Mouse (Mus musculus) embryonic stem cell, embryonic (primary cell): ENCODE measurements at regions not wholly inside any gene's neighbourhood (a gene's known extent, or its start where the extent isn't known, plus 50 kb on each side); places are given as distances from the start of the nearest gene placed in this dataset.

Source experiments
- CTCF ChIA-PET, 4 experiments: fragments of 300-600 bp in 2 of 4; fragments of 350-600 bp in 2 of 4; sonication (Branson Sonifier 250); formaldehyde crosslinking; loops; one replicate each; lab custom pipeline; 2022; ENCODE audit warnings: inconsistent platforms in 2 of 4; lab: Charles Lee
- POLR2A ChIA-PET, 4 experiments: fragments of 300-600 bp in 2 of 4; fragments of 350-600 bp in 2 of 4; sonication (Branson Sonifier 250); formaldehyde crosslinking; loops; one replicate each; lab custom pipeline; 2022; ENCODE audit warnings: antibody characterized with exemption in 4 of 4, inconsistent platforms in 1 of 4; lab: Charles Lee

DNA sequence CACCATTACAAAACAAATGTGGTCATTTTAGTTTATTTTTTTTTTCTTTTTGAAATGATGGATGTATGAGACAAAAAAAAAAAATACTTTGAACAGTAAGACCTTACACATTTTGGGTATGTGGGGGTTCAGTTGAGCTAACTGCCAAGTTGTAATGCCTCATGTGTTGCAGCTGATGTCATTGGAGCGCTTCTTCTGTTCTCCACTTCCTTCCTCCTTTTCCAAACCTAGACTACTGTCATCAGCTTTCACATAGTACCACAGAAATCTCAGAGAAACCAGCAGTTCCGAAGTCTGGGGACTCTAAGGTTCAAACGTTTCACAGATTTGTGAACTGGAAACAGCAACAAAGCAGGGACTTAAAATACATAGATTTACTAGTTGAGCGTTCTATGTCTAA is 270.7 kb downstream of the Usp25 start:
- ChIA-PET POLR2A (interaction anchor here in 1 of 4 experiments (0.7 kb wide), 1 partner anchor 16 kb away, joined by 3 read pairs; no protein-coding TSS in a partner anchor), CTCF (no interaction called here)

DNA sequence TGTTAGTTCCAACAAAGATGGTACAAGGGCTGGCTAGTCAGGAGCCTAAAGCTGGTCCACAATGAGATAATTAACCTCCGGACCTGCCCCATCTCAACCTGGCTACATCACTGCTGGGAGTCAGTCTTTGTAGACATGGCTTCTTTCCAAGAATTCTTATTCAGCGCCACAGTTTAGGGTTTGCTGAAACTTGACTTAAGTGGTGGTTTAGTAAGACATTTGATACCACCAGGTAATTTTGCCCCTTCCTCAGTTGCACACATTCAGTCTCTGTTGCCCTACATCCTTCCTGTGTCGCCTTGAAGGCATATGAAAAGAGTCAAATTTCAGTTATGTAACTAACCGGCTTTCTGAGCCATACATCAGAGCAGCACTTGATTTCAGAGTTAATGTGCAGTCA is 266.4 kb downstream of the Usp25 start:
- ChIA-PET CTCF (no interaction called here), POLR2A (interaction anchor here in 1 of 4 experiments (0.7 kb wide), 1 partner anchor 76 kb away, joined by 3 read pairs; no protein-coding TSS in a partner anchor)

DNA sequence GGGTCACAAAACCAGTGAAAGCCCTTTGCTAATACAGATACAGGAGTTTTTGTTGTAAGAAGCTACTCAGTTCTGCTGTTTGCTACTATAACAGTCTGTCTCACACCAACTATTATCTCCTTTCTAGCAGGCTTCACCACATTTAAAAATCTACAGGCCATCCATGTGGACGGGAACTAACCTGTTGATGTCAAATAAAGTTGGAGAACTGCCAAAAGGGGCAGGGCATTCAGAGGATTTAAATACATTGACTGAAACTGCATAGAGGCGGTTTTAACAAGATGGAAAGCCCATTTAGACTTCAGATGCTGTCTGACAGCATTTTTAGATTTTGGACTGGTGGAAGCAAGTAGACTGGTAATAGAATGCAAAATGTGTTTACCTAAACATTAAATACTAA is 266.0 kb downstream of the Usp25 start:
- POLR2A ChIA-PET, result interaction anchor here in 1 of 4 experiments (0.7 kb wide), 1 partner anchor 75 kb away, joined by 3 read pairs; no protein-coding TSS in a partner anchor
- CTCF ChIA-PET, result no interaction called here

DNA sequence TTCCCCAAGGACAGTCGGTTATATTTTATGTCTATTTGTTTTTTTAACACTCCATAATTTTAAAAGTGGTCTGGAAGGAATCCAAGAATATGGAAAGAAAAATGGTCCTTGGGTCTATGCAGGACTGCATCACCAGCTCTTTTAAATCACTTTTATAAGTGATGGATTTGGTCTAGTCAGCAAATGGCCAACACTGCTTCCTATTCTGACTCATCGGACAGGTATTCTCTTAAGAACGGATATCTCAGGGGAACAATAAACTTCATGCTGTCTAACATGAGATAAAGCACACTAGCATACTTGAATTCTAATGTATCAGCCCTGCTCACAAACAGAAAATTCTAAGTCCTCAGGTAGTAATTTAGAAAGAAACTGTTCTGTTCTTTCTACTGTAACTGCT is 259.8 kb downstream of the Usp25 start:
- ChIA-PET CTCF (no interaction called here), POLR2A (no interaction called here)

DNA sequence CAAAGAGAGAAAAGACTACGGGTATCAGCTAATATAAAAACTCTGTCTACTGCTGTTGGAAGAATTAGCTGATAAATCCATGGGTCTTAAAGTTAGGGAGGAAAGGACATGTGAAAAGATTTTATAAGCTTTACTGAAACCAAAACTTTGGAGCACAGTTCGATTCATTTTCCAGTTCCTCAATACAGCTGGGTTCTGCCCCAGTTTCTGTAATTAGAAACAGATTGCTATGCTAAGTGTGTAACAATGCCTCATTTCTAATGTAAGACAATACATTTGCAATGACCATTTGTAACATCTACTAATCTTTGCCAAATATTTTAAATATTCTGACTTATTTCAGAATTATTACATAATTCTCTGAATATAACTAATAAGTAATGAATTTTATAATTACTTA is 255.4 kb downstream of the Usp25 start:
- ChIA-PET POLR2A (interaction anchor here in 1 of 4 experiments (0.6 kb wide), 1 partner anchor 15 kb away, joined by 3 read pairs; no protein-coding TSS in a partner anchor), CTCF (no interaction called here)

DNA sequence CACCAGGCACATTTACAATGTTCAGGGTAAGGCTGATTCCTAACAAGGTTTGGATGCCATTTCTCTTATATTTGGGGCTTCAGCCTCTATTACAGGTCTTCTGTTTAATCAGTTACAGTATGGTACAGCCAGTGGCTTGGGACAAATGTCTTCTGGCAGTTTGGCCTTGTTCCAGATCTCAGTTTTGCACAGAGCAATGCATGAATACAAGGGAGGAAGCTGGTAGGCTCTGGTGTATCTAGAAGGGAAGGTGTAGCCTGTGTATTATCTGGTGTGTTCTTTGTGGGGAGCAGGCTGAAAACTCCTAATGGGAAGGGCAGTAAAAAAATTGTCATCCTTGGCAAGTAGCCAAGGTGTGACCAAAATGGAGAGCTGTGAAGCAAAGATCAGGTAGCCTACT is 254.2 kb downstream of the Usp25 start:
- CTCF ChIA-PET, result no interaction called here
- POLR2A ChIA-PET, result no interaction called here

DNA sequence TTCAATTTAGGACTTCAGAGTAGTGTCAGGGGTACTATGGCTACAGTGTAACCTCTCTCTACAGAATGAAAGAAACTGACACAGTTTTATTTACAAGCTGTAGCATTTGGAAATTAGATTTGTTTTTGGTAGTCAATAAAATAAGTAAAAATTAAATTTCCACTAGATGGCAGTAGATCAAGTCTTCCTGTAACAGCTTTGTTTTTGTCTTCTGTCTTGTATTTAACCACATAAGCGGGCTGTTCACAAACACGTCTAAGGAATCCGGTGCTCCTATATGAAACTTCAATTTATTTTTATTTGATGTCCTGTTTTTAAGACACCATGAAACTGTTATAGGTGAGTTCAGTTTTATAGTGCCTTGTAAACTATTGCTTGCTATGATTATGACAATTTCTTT is 238.8 kb downstream of the Usp25 start:
- ChIA-PET POLR2A (no interaction called here), CTCF (interaction anchor here in 1 of 4 experiments (1.0 kb wide), 1 partner anchor 192 kb away, joined by 3 read pairs; no protein-coding TSS in a partner anchor)

DNA sequence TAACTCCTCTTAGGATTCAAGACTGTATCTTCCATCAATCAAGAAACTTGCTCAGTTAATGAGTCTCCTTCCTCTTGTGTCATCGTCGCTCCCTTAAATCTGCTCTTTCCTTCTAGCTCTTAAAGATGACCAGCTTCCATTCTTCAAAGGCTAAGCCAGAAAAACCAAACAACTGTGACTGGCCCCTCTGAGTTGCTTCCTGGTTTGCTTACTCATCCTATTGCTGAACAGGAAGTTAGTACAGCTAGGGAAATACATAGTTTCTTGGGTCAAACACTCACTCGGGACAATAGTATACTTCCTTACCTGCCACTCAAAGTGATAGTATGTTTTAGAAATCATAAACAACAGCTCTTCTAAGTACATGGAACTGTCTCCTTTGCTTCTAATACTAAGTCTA is 237.9 kb downstream of the Usp25 start:
- CTCF ChIA-PET, result no interaction called here
- POLR2A ChIA-PET, result no interaction called here

DNA sequence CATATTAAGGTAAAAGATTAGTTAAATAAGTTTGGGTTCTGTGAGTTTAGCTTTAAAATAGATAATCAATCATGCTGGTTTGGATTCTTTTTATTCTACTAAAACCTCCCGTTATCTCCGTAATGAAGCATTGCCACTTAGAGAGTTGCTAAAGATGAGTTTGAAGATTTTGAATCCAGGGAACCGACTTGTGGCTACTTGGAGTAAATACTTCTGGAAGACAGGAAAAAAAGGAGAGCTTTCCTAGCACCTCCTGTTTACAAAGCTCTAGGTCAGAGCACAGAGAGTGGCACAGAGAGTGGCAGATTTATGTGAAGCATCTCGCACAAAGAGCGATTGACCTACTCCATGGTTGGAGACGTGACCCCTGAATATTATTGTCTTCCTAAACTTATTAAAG is 227.4 kb downstream of the Usp25 start:
- ChIA-PET POLR2A (no interaction called here), CTCF (no interaction called here)

DNA sequence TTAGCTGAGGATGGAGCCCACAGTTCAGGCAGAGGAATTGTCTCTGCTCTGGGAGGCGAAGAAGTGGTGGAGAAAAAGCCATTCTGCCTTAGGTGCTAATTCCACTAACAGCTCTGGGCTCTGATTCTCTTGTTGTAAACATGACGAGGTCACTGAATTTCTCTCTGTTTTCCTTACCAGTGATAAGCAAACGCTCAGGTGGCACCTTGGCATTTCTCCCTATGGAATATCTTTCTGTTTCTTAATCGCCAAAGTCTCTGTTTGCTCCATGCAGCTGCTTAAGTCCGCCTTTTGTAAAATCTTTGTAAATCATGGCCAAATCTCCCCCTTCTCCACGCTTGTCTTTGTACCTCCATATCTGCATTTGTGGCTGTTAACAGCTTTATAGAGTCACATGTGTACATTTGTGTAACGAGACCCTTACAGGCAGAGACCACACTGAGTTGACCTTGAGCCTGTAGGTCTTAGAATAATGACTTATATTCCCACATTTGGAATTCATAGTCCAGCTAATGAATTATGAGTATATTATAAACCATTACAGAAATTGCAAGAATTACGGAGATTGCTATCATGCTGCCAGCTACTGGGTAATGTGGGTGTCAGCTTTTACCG is 225.8 kb downstream of the Usp25 start:
- ChIA-PET CTCF (no interaction called here), POLR2A (no interaction called here)

DNA sequence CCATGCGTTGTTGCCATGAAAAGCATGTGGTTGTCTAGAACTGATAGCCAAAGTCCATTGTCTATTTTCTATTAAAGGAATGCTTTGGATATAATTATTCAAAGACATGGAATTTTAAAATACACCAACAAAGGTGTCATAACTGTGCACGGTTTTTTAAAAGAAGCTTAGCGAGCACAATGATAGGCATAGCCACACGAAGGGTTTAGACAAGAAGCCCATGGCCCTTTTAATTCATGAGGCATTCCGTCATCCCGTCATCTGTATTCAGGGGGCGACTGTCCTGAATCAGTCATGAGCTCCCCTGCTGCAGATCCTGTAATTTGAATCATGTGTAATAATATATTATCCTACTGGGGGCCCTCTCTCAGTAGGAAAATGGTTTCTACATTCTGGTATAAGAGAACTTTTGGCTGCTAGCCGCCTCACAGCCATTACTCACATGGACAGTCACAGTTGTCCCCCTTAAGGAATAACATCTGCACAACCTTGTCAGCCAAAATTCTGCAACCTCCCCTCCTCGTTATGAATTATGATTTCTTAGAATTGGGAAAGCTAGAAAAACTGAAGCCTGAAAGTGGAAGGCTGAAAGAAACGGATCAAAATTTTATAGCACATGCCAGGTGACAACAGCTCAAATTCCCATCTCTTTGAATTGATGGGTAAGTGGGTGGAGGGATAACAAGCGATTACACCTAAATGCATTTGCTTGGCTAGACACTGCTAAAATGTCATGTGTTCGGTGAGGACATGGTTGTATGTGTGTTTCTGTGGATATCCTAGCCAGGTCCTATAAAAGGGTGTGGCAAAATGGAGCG is 225.1 kb downstream of the Usp25 start:
- CTCF ChIA-PET, result interaction anchor here in 1 of 4 experiments (0.6 kb wide), 1 partner anchor 392 kb away, joined by 3 read pairs; no protein-coding TSS in a partner anchor
- POLR2A ChIA-PET, result interaction anchor here in 1 of 4 experiments (0.6 kb wide), 1 partner anchor 340 kb away, joined by 3 read pairs; no protein-coding TSS in a partner anchor

DNA sequence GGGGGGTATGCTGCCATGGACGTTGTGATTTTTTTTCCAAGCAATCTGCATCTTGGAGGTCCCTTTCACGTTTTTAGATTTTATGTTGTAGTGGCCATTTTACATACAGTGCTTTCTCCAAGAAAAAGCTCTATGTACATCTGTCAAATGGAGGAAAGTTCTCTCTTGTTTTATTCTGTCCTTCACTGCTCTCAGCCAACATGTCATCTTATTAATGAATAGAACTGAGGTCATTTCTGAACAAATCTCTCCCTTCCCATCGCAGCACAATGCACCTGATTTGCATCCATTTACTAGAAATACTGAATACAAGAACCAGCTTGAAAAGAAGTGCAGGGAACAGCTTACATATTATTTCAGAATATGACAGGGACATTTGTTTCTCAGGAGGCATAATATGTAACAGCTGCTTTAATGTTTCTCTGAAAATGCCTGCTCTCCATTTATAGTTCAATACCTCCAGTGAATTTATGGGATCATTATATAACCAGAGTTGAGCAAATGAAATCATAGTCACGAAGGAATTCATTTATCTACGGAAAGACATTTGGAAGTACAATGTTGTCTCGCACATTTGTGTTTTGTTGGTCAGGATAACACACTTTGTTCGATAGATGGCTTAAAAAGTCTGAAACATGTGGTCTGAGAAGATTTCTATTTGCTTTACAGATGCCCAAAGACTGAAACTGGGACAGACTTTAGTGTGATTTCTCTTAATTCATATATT is 224.3 kb downstream of the Usp25 start:
- CTCF ChIA-PET, result interaction anchor here in 2 of 4 experiments (0.6 to 0.7 kb wide), 2 partner anchors 11 to 347 kb away, joined by 3 to 6 read pairs; no protein-coding TSS in a partner anchor
- POLR2A ChIA-PET, result interaction anchor here in 1 of 4 experiments (0.6 kb wide), 1 partner anchor 339 kb away, joined by 3 read pairs; no protein-coding TSS in a partner anchor

DNA sequence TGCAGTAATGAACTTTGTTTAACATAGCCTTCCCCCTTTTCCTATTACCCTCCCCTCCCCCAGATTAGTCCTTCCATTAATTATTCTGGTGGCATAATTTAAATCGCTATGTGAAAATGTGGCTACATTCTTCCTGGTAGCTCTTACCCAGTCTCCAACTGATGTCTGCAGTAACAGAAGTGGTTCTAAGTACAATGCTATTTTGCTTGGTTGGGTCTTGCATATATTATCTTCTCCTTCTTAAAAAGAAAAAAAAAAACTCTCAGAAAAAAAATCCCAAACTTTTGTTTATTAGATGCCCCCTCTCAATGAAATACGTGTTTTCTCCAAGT is 223.7 kb downstream of the Usp25 start:
- CTCF ChIA-PET, result interaction anchor here in 1 of 4 experiments (0.7 kb wide), 1 partner anchor 11 kb away, joined by 6 read pairs; no protein-coding TSS in a partner anchor
- POLR2A ChIA-PET, result no interaction called here

DNA sequence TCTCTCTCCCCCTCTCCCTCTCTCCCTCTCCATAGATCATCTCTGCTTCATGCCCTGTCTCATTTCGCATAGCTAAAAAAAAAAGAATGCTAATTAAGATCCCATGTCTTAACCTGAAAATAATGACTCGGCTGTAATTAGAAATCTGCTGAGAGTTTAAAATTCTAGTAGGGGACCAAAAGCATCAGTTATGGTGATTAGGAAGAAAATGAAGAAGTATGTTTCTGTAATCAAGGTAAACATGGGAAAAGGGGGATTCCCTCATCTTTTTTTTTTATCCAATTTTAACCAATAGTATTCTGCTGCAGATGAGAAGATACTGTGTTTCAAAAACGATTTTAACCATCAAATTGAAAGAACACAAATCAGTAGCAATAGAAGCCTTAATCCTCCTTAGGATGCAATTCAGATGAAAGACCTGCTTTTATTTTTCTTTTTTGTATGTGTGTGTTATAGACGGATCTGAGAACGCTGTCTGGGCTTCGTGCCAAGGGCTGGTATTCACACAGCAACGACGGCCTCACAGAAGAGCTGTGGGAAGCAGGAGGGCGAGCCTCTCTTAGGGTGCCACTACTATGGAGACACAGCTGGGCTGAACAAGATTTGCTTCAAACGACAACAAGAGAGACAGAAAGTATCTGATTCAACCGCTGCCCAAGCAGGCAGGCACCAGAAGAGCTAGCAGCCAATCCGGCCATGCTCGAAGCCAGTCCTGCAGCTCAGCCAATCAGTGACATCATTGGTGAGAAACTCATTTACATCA is 223.2 kb downstream of the Usp25 start:
- ChIA-PET POLR2A (interaction anchor here in 1 of 4 experiments (0.6 kb wide), 1 partner anchor 12 kb away, joined by 3 read pairs; no protein-coding TSS in a partner anchor), CTCF (no interaction called here)

DNA sequence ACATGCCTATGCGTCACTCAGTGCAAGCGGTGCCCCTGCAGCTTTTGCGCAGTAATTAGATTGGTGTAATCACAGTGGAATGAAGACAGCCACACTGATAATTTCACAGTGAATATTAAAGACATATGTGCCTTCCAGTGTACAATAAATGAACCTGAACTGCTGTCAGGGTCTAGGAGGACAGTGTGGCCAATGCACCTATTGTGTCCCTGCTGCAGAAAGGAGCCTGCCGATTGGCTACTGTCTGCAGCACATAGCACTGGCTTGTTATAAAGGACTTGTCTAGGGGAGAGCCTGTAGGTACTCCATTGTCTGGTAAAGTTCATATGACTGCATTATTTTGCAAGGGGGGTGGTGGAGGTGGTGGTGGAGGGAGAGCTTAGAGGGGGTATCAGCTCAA is 222.5 kb downstream of the Usp25 start:
- CTCF ChIA-PET, result interaction anchor here in 1 of 4 experiments (0.5 kb wide), 1 partner anchor 842 kb away, joined by 8 read pairs; no protein-coding TSS in a partner anchor
- POLR2A ChIA-PET, result no interaction called here

DNA sequence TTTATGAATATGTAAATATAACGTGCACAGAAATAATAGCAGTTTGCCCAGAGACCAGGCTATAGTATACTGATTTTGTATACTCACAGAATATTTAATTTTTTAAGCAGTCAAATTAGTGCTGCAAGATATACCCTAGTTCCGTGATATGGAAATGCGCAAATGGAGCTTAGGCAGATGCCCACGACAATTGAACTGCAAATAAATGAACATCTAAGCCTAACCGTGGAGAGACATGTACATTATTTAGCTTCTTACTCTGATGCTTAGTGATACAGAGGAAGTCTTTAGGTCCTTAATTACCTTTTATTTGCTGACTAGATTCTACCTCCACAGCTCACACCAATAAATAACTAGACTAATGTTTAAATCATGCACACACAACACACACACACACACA is 221.9 kb downstream of the Usp25 start:
- ChIA-PET CTCF (interaction anchor here in 2 of 4 experiments (0.5 to 0.6 kb wide), 3 partner anchors 843 to 1968 kb away, joined by 3 to 8 read pairs (median 3); no protein-coding TSS in a partner anchor), POLR2A (interaction anchor here in 1 of 4 experiments (0.6 kb wide), 1 partner anchor 326 kb away, joined by 4 read pairs; no protein-coding TSS in a partner anchor)
